Mouse (Mus musculus): ENCODE data around the gene Slc16a2. TPM values are rescaled to one million over a fixed set of nuclear protein-coding genes. Genes with fewer than 3 reads are reported as not detected.

The Slc16a2 gene
- polyA plus RNA-seq, 1 experiment = 0.51 TPM

DNA sequence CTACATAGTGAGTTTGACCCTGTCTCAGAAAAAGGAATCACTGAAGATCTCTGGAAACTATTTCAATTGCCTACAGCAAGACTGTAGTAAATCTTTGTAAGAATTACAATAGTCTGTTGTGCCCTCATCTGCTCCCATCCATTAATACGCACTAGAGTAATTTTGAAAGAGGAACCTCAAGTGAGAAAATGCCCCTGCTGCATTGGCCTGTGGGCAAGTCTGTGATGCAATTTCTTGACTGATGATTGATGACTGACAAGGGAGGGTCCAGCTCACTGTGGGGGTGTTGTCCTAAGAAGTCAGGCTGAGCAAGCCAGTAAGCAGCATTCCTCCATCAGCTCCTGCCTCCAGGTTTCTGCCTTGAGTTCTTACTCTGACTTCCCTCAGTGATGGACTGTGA is 75.6 kb downstream of the Slc16a2 start:
- no peak overlapping the region for H3K4me3 ChIP-seq (ENCODE audit: insufficient read depth, poor library complexity, severe bottlenecking)
- no peaks in the 10 kb centered on the region for H3K27me3 ChIP-seq (ENCODE audit: control insufficient read depth, insufficient read depth, insufficient read length)
- TF ChIP-seq FOSL1 (IDR thresholded peaks at IDR 0.05; ENCODE audit: insufficient read depth, low read length, poor library complexity, severe bottlenecking) (no peak), USF1 (IDR thresholded peaks at IDR 0.05; ENCODE audit: low read depth) (no peak), CTCF (IDR thresholded peaks at IDR 0.05; ENCODE audit: control insufficient read depth, insufficient read depth, insufficient read length) (no peak), MYOG (IDR thresholded peaks at IDR 0.05; ENCODE audit: control insufficient read depth, extremely low read depth, insufficient read length) (no peak), MAX (IDR thresholded peaks at IDR 0.05) (no peak), MYOD1 (IDR thresholded peaks at IDR 0.05; ENCODE audit: control insufficient read depth, insufficient read length, low read depth) (no peak), CEBPB (IDR thresholded peaks at IDR 0.05; ENCODE audit: low read depth) (no peak)
- no peaks in the 10 kb centered on the region for H3K79me3 ChIP-seq (ENCODE audit: low read depth)
- H3K79me2 ChIP-seq (ENCODE audit: control insufficient read depth, insufficient read depth) = no peaks in the 10 kb centered on the region
- H3ac ChIP-seq (ENCODE audit: control insufficient read depth, insufficient read length, low read depth) = no peak overlapping the region
- H3K36me3 ChIP-seq (ENCODE audit: control insufficient read depth, insufficient read depth) = no peaks in the 10 kb centered on the region

DNA sequence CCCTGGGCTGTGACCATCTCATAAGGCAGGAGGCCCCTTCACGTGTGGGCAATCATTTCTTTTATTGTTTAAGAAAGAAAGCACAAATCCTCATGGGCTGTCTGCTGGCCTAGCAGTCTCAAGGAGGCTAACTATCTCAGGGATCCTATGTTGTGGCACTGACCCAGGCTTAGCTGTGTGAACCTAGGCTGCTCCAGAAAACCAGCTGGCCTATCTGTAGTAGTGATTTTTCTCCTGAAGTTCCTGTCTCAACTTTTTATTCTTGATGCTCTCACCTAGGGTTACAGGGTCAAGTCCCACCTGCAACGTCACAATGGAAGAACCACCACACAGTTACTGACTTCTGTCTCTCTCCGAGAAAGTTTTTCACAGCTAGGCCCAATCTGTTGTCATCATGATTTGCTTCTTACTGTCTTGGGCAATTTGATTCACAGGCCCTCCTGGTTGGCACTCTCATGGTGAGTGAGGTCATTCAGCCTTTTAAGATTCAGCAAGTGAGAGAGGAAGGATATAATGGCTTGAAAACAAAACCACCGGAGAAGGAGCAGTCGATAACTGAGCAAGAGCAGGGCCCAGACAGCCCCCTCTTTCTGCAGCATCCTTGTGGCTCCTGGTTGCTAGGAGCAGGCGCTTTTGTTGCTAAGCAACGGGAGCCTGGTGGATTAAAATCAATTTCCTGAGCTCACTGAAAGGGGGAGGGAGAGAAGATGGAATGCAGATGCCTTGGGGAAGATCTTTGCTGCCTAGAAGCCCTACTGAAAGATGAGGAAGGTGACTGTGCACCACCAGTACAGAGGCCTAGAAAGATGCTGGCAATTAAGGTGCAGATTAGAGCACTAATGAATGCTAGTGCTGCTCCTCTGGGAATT is 77.4 kb downstream of the Slc16a2 start:
- no peak overlapping the region for H3ac ChIP-seq (ENCODE audit: control insufficient read depth, insufficient read length, low read depth)
- H3K36me3 ChIP-seq (ENCODE audit: control insufficient read depth, insufficient read depth) = no peaks in the 10 kb centered on the region
- H3K79me3 ChIP-seq (ENCODE audit: low read depth) = no peaks in the 10 kb centered on the region
- no peak for TF ChIP-seq CTCF (IDR thresholded peaks at IDR 0.05; ENCODE audit: control insufficient read depth, insufficient read depth, insufficient read length)
- no peak for TF ChIP-seq FOSL1 (IDR thresholded peaks at IDR 0.05; ENCODE audit: insufficient read depth, low read length, poor library complexity, severe bottlenecking)
- TF ChIP-seq MAX (IDR thresholded peaks at IDR 0.05) = no peak
- no peak for TF ChIP-seq CEBPB (IDR thresholded peaks at IDR 0.05; ENCODE audit: low read depth)
- no peak for TF ChIP-seq MYOG (IDR thresholded peaks at IDR 0.05; ENCODE audit: control insufficient read depth, extremely low read depth, insufficient read length)
- no peak overlapping the region for H3K4me3 ChIP-seq (ENCODE audit: insufficient read depth, poor library complexity, severe bottlenecking)
- no peaks in the 10 kb centered on the region for H3K27me3 ChIP-seq (ENCODE audit: control insufficient read depth, insufficient read depth, insufficient read length)
- H3K79me2 ChIP-seq (ENCODE audit: control insufficient read depth, insufficient read depth) = no peaks in the 10 kb centered on the region

DNA sequence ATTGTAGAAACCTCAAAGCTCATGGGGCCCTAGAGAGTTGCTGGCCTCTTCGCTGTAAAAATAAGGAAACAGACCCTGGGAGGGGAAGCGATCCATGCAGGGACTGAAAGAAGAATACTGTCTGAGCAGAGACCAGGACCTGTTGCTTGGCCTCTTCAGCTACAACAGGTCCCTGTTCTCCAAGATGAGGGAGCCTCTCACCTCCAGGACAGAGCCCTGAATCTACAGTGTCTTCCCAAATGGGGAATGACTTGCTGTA is 79.8 kb downstream of the Slc16a2 start:
- Histone ChIP-seq H3K79me2 (ENCODE audit: control insufficient read depth, insufficient read depth) (no peaks in the 10 kb centered on the region), H3ac (ENCODE audit: control insufficient read depth, insufficient read length, low read depth) (no peak overlapping the region), H3K27me3 (ENCODE audit: control insufficient read depth, insufficient read depth, insufficient read length) (no peaks in the 10 kb centered on the region), H3K4me3 (ENCODE audit: insufficient read depth, poor library complexity, severe bottlenecking) (no peak overlapping the region), H3K36me3 (ENCODE audit: control insufficient read depth, insufficient read depth) (no peaks in the 10 kb centered on the region), H3K79me3 (ENCODE audit: low read depth) (no peaks in the 10 kb centered on the region)
- TF ChIP-seq MYOG (IDR thresholded peaks at IDR 0.05; ENCODE audit: control insufficient read depth, extremely low read depth, insufficient read length) = no peak

DNA sequence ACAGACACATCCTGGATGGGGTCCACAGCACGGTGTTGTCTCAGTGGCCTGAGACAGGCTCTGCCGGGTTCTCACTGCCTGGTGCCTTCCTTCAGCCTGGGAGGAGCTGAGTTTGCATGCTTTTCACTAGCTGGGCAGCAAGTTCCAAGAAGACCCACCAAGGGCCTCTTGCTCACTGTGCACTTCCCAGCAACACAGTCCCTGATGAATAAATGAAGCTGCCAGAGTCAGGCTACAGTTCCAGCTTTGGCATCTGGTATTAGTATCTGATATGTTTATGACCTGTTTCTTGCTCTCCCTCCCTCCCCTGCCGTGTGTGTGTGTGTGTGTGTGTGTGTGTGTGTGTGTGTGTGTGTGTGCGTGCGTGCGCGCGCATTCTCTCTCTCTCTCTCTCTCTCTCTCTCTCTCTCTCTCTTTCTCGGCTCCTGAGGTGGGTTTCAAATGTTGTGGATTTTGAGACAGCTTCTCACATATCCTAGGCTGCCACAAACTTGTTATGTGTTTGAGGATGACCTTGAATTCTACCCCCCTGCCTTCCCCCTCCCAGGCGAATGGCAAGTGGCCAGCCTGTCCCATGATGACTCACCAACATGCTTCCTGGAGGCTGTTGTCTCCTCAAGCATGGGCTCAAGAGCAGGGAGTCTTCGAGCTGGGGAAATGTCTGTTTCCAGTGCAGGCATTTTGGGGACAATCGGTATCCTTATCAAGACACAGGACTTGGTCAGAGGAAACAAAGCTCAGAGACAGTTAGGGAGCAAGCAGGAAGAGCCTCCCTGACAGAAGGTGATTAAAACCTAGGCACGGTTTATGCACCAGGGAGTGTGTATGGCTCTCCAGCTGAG is 80.3 kb downstream of the Slc16a2 start:
- no peaks in the 10 kb centered on the region for H3K79me3 ChIP-seq (ENCODE audit: low read depth)
- TF ChIP-seq MAX (IDR thresholded peaks at IDR 0.05) (no peak), CTCF (IDR thresholded peaks at IDR 0.05; ENCODE audit: control insufficient read depth, insufficient read depth, insufficient read length) (no peak), MYOG (IDR thresholded peaks at IDR 0.05; ENCODE audit: control insufficient read depth, extremely low read depth, insufficient read length) (no peak), FOSL1 (IDR thresholded peaks at IDR 0.05; ENCODE audit: insufficient read depth, low read length, poor library complexity, severe bottlenecking) (no peak), CEBPB (IDR thresholded peaks at IDR 0.05; ENCODE audit: low read depth) (no peak), MYOD1 (IDR thresholded peaks at IDR 0.05; ENCODE audit: control insufficient read depth, insufficient read length, low read depth) (no peak), USF1 (IDR thresholded peaks at IDR 0.05; ENCODE audit: low read depth) (no peak)
- H3K27me3 ChIP-seq (ENCODE audit: control insufficient read depth, insufficient read depth, insufficient read length) = no peaks in the 10 kb centered on the region
- no peaks in the 10 kb centered on the region for H3K36me3 ChIP-seq (ENCODE audit: control insufficient read depth, insufficient read depth)
- H3K79me2 ChIP-seq (ENCODE audit: control insufficient read depth, insufficient read depth) = no peaks in the 10 kb centered on the region
- no peak overlapping the region for H3K4me3 ChIP-seq (ENCODE audit: insufficient read depth, poor library complexity, severe bottlenecking)
- no peak overlapping the region for H3ac ChIP-seq (ENCODE audit: control insufficient read depth, insufficient read length, low read depth)

DNA sequence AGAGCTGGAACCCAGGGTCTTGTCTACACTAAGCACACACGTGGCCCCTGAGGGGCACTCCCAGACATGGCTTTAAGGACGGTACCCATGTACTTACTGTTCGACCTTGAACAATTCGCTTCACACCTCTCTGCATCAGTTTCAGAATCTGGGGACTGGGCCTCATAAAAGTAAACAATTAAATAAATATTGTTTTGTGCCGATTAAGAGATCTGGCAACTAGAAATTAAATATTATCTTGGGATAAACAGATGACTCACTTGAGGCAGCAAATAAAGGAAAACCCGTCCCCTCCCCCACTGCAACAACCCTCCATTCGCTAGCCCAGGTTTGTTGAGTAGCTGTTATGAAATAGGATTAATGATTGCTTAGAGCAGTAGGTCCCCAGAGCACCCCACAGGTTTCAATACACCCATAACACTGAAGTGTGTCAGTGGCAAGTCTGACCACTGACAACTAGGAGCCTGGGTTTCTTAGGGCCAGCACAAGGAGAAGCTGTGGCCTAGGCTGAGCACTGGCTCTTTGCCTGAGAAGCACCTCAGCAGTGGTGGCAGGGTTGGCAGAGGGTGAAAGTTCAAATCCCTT is 87.7 kb downstream of the Slc16a2 start:
- no peak overlapping the region for H3ac ChIP-seq (ENCODE audit: control insufficient read depth, insufficient read length, low read depth)
- no peaks in the 10 kb centered on the region for H3K36me3 ChIP-seq (ENCODE audit: control insufficient read depth, insufficient read depth)
- no peaks in the 10 kb centered on the region for H3K79me3 ChIP-seq (ENCODE audit: low read depth)
- H3K27me3 ChIP-seq (ENCODE audit: control insufficient read depth, insufficient read depth, insufficient read length) = no peaks in the 10 kb centered on the region
- no peak overlapping the region for H3K4me3 ChIP-seq (ENCODE audit: insufficient read depth, poor library complexity, severe bottlenecking)
- H3K79me2 ChIP-seq (ENCODE audit: control insufficient read depth, insufficient read depth) = no peaks in the 10 kb centered on the region
- TF ChIP-seq MYOG (IDR thresholded peaks at IDR 0.05; ENCODE audit: control insufficient read depth, extremely low read depth, insufficient read length) (no peak), FOSL1 (IDR thresholded peaks at IDR 0.05; ENCODE audit: insufficient read depth, low read length, poor library complexity, severe bottlenecking) (no peak), CTCF (IDR thresholded peaks at IDR 0.05; ENCODE audit: control insufficient read depth, insufficient read depth, insufficient read length) (no peak), CEBPB (IDR thresholded peaks at IDR 0.05; ENCODE audit: low read depth) (no peak), MYOD1 (IDR thresholded peaks at IDR 0.05; ENCODE audit: control insufficient read depth, insufficient read length, low read depth) (no peak), MAX (IDR thresholded peaks at IDR 0.05) (no peak), USF1 (IDR thresholded peaks at IDR 0.05; ENCODE audit: low read depth) (no peak)

Measured in C2C12 (cell line).